Mouse (Mus musculus): ENCODE data around the gene Abca6. TPM values are rescaled to one million over a fixed set of nuclear protein-coding genes. Genes with fewer than 3 reads are reported as not detected.

The Abca6 gene
- polyA plus RNA-seq, 3 experiments from 2014 or later: not detected

GRCm38 (mm10) chr11:110195310-110195709 lies 56.3 kb downstream of the Abca6 start:
- no peak for ATAC-seq

- ATAC-seq: no peak
These were observed 80.4 kb downstream of the Abca6 start for GRCm38 (mm10) chr11:110171212-110171611.

GRCm38 (mm10) chr11:110167459-110168251 lies 83.9 kb downstream of the Abca6 start, which contains the start of gene Abca9:
Gene Abca9, minus strand, starts transcription at chr11:110168196.
- no peak for ATAC-seq

- no peak for ATAC-seq
These were observed 85.8 kb downstream of the Abca6 start for GRCm38 (mm10) chr11:110165822-110166221.

DNA sequence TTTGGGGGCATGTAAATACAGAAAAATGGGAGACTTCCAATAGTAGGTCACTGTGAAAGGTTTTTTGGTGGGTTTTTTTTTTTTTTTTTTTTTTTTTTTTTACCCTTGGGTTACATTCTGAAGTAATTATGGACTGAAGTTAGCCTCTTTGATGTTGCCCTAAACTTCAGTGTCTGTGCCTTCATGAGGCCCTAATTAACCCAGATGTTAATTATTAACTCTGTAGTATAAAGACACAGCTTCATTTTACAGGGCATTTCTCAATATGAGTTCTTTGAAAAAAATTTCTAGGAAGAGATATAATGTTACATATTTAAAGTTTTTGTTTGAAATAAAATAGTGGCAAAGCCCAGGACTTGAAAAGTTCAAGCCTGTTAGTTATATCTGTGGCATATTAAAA lies 86.2 kb downstream of the Abca6 start:
- no peak for ATAC-seq

DNA sequence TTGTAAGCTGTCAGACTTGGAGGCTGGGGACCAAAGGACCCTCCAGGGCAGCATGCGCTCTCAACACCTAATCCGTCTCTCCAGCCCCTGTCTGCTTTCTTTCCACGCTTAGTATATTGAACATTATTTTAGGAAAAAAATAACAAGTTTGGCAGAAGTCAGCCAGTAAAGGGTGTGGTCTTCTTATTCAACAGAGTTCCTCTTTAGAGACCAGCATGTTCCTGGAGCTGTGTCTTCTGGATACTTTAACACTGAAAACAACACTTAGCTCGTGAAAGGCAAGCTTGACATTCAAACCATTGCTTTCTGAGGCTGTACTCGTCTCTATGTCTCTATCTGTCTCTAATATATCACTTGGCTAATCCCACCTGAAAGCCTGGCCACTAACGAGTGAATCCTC lies 94.5 kb downstream of the Abca6 start:
- no peak for ATAC-seq

DNA sequence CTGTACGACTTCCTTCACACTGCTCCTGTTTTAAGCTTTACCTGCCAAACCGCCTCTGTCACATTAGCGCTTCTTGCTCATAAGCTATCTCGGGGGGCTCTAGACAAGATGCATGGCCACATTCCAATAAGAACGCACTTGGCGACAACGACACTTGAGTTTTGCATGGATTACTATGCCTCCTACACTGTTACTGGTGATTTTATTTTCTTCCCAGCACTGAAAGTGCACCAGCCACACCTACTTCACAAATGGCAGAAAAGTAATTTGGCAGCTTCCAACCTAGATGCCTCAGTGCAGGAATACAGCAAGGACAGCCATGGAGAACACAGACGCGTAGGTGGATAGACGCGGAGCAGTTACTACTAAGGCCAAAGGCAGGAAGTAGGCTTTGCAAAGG lies 95.6 kb downstream of the Abca6 start:
- no peak for ATAC-seq

GRCm38 (mm10) chr11:110147640-110148039 lies 103.9 kb downstream of the Abca6 start:
- ATAC-seq: no peak

GRCm38 (mm10) chr11:110145421-110145820 lies 106.2 kb downstream of the Abca6 start:
- no peak for ATAC-seq

DNA sequence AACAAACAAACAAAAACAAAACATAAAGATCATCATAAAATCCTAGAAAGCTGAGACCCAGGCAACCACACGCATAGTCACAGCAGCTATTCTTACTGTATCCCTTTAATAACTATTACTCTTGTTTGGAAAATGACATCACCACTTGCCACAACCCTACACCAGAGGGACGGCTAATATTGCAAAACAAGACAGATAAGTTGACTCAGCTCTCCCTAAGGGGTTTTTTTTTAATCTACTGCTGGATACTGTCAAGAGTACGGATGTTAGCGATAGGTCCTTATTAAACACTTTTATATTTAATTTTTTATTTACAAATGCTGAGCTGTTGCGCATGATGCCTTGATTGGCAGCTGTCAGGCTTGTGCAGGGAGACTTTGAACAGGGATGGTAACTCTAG lies 120.8 kb downstream of the Abca6 start:
- no peak for ATAC-seq

Other genes with a start within 250 kb of the Abca6 start
- not detected for gene Abca8a, start 155.8 kb downstream of the Abca6 start, polyA plus RNA-seq (2017; shearing (Covaris generic))
- not detected for gene Abca9, start 83.6 kb downstream of the Abca6 start, polyA plus RNA-seq (2017; shearing (Covaris generic))
- under 1 TPM; 0.33 to 0.84 (median 0.50) TPM for gene Abca5, start 85.9 kb upstream of the Abca6 start, polyA plus RNA-seq (2017; shearing (Covaris generic))
- gene Map2k6, start 147.3 kb upstream of the Abca6 start, polyA plus RNA-seq (2017; shearing (Covaris generic)): 1 to 10 TPM; 6.1 to 8.3 (median 6.5) TPM

Measured in inflammation-experienced regulatory T-cells, adult 6 months (primary cell).